Mouse (Mus musculus): Measurements from ENCODE around the gene Sned1.

Gene Sned1

DNA sequence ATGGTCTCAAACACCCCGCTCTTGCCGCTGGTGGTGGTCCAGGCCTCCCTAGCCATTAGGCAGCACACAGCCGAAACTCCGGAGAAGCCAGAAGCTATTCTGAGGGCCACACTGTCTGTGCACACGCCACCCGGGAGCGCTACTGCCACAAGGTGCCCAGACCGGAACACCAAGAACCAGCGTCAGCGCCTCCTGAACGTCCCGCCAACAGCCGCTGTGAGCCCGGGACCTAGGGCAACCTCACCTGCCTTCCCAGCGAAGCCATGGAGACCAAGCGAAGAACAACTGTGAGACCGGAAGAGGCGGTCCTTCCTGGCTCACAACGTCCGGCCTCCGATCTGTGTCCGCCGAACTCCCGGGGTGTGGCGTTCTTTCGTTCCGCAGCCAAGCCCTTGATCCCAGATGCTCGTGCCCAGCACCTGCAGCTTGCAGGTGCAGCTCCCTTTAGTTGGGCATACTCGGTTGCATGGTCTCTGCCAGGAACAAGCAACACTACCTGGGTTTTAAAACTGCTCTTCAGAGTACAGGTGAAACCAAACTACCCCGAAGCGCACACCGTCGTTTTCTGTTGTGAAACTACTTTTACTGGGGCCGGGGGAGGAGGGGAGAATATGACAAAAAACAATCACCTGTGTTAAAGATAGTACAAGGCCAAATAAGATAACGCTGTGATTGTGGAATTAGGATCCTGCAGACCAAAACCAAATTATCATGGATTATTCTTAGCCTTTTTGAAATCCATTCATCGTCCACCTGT lies 70.1 kb downstream of the Sned1 start, which contains the start of gene Mterf4:
Gene Mterf4, minus strand, starts transcription at position 335 of the 757 bp plus-strand sequence.
- DNase-seq (ENCODE audit: low spot score in 2 of 2), result peak; percentile 72 to 86

DNA sequence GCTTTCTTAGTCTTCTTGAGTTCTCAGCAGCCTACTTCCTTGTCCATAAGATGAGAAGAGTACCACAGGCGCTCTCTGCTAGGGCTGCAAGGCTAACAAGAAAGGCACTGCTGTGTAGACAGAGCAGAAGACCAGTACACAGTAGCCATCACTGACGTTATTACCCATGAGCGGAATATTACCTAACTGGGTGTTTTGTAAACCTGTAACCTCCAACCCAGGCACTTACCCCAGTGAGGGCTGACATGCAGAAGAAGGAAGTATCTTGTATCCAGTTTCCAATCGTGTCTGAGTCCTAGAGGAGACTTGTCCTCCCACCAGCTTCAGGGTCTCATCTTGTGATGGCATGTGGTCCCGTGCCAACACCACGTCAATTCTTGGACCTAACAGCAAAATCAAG lies 88.3 kb downstream of the Sned1 start:
- no peak for DNase-seq (ENCODE audit: low spot score in 2 of 2)

DNA sequence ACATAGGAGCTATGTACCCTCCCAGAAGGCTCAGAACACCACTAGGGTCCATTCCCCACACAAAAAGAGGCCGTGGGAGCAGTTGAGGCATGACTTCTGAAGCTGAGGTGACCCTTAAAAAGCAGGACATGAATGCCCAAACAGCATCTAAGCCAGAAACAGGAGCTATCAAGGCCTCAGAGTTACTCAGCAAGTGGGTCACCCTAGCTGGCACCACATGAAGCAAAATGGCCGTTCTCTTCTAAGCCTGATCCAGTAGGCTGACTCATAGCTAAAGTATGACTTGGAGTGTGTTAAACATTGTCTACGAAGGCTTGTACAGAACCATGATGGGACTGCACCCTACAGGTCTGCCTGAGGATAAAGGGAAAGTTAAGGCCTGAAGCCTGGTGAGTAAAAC lies 90.8 kb downstream of the Sned1 start:
- no peak for DNase-seq (ENCODE audit: low spot score in 2 of 2)

DNA sequence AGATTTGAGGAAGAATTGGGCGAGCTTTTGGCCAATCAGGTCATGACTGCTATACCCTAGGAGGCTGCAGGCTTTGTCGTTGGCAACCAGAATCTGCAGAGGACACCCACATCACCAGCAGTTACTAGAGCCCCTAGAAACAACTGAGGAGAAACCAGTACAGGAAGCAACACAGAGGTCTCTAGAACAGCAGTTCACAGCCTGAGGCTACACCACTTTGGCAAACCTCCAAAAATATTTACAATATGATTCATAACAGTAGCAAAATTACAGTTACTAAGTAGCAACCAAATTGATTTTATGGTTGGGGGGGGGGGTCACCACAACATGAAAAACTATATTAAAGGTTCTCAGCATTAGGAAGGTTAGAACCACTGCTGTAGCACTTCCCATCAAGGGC lies 99.0 kb downstream of the Sned1 start:
- DNase-seq (ENCODE audit: low spot score in 2 of 2), result no peak

DNA sequence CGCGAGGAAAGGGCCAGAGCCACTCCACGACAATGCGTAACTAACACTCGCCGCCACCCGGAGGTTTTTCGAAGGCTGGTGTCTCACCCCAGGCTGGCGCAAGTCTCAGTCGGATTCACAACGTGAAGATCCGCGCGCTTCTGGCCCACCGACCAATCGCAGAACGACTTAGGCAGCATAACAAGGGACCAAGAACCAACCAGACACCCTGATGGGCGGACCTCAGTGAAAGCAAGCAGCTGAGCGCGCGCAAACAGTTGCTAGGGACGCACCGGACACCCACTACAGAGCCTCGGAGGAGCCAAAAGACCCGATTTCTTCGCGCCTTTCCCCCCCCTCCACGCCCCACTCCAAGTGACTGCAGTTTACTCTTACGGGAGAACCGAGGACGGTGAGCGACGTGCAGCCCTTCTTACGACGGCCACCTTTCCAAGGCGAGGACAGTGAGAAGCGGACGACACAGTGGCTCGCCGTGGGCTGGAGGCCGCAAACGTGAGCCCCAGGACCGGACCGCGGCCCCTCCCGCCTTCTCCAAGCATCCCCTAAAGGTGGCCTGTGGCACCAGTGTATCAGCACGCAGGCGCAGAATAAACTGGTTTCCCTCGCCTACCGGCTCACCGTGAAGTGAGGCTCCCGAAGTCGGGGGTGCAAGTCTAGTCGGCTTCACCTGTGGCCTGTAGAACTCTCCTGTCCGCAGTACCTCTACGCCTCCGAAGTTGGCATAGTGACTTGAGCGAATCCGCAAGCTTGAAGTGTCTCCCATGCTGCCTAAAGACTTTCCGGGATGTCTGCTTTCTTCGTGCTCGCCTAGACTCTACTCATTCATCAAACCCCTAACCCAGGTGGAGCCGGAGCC lies 107.2 kb downstream of the Sned1 start, which contains the start of the genes Ppp1r7 and Pask:
Gene Ppp1r7, plus strand, starts transcription at position 207 of the 856 bp plus-strand sequence.
Gene Pask, minus strand, starts transcription at position 835 of the 856 bp plus-strand sequence.
- DNase-seq (ENCODE audit: low spot score in 2 of 2), result peak; percentile 86 to 95

DNA sequence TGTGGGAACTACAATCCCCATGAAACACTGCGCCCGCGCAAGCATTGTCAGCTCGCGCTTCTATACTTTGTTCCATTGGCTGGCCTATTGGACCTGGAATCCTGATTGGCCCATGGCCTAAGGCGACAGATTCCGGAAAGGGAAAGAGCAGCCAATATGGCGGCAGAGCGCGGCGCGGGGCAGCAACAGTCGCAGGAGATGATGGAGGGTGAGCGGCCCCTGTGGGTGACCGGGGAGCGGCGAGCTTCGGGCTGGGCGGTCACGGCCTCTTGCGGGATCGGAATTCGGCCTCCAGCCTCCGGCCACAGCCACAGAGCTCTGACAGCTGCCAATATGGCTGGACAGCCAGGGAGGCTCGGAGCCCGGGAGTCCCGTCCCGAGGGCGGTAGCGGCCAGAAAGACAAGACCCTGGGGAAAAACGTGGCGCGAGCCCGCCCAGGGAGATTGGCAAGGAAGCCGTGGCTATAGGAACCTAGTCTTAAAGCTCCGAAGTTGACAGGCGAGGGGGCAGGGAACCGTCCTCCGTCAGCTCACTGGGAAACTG lies 107.9 kb downstream of the Sned1 start:
- DNase-seq (ENCODE audit: low spot score in 2 of 2), result peak in 1 of 2 experiments; percentile 94

DNA sequence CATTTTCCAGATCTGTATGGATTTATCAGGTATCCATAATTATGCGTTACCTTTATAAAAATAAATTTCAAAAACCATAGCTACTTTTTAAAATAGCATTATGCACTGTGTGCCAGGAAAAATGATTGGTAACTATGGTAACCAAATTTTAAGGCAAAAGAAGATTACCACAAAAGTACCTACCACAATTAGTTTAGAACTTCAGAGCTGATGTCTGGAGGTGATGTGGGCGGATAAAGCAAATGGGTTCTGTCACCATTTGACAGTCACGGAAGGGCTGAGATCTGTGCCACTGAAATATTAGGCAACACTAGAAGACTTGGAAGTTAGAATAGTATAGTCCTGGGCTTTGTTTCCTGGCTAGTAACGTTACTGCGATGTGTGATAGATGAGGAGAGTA lies 111.5 kb downstream of the Sned1 start:
- no peak for DNase-seq (ENCODE audit: low spot score in 2 of 2)

DNA sequence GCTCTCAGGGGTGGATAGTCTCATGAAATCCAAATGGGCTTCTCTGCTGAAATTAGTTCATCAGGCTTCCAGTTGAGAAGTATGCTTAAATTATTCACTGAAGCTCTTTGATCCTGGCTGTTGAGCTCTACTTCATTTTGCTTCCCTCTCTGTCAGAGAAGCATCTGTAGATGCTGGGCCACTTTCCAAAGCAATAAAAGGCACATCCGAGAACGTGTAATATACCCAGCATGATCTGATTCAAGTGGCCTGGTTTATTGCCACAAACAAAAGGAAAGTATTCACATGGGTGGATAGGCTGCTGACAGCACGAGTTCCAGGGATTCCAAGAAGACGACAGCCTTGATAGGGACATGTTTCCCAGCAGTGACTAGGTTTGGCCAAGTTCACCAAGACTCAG lies 114.1 kb downstream of the Sned1 start:
- no peak for DNase-seq (ENCODE audit: low spot score in 2 of 2)
